Mouse (Mus musculus): ENCODE results near the gene Ctse. TPM values are rescaled to one million over a fixed set of nuclear protein-coding genes. Genes with fewer than 3 reads are reported as not detected.

Gene Ctse
- polyA plus RNA-seq (2015; fragmentation: Nextera tagmentation; extraction: Ambion mirVana) = 0.14 and 0.15 TPM in 2 replicates

- no peak for ATAC-seq (ENCODE audit: low FRiP score, low read depth)
- Histone ChIP-seq H3K27ac (no peak within 1 kb of the TSS), H3K36me3 (no peaks in the 10 kb centered on the region), H3K4me2 (replicated peaks) (no peak within 1 kb of the TSS), H3K27me3 (no peaks in the 10 kb centered on the region), H3K9me3 (no peaks in the 10 kb centered on the region), H3K4me1 (no peaks in the 10 kb centered on the region), H3K9ac (no peak within 1 kb of the TSS), H3K4me3 (no peak within 1 kb of the TSS)
- 83% methylated on average over 9 of the region's 9 CpGs for WGBS
These were observed at the start of gene Ctse for GRCm38 (mm10) chr1:131637791-131638540. Ctse (plus strand) TSS chr1:131638306.

- no peak for ATAC-seq (ENCODE audit: low FRiP score, low read depth)
- WGBS = 25% methylated on average over 12 of the region's 12 CpGs
- no peak within 1 kb of the TSS for H3K27ac ChIP-seq
These were observed 39.2 kb upstream of the Ctse start, which contains the start of gene Avpr1b for GRCm38 (mm10) chr1:131598905-131599304. Avpr1b (plus strand) TSS chr1:131599239.

GRCm38 (mm10) chr1:131600314-131600713 lies 37.8 kb upstream of the Ctse start:
- H3K4me1 ChIP-seq = no peaks in the 10 kb centered on the region; the same call in 1 of the 2 replicates
- H3K4me3 ChIP-seq = no peak overlapping the region
- no peaks in the 10 kb centered on the region for H3K9me3 ChIP-seq
- H3K9ac ChIP-seq = no peak overlapping the region
- no peaks in the 10 kb centered on the region for H3K36me3 ChIP-seq
- peaks cover 18% of the 10 kb centered on the region for H3K27me3 ChIP-seq
- WGBS = 37% methylated on average over 11 of the region's 11 CpGs
- no peak overlapping the region for H3K4me2 ChIP-seq (replicated peaks)
- no peak overlapping the region for H3K27ac ChIP-seq
- ATAC-seq (ENCODE audit: low FRiP score, low read depth) = no peak

More at GRCm38 (mm10) chr1:131598905-131599304, 39.2 kb upstream of the Ctse start, which contains the start of gene Avpr1b:
- H3K9ac ChIP-seq = 0 out of 2 replicates have a peak within 1 kb of the TSS, but pooled peaks have one; percentile 25
- peak within 1 kb of the TSS; percentile 44 for H3K4me2 ChIP-seq (replicated peaks)
- peak within 1 kb of the TSS; percentile 7; the same call in 1 of the 2 replicates for H3K4me3 ChIP-seq
- H3K36me3 ChIP-seq = no peaks in the 10 kb centered on the region
- H3K9me3 ChIP-seq = no peaks in the 10 kb centered on the region
- no peaks in the 10 kb centered on the region; the same call in 1 of the 2 replicates for H3K4me1 ChIP-seq
- peaks cover 18% of the 10 kb centered on the region for H3K27me3 ChIP-seq

GRCm38 (mm10) chr1:131606719-131607118 lies 31.4 kb upstream of the Ctse start:
- no peaks in the 10 kb centered on the region for H3K9me3 ChIP-seq
- 84% methylated on average over 2 of the region's 2 CpGs for WGBS
- no peak overlapping the region for H3K4me3 ChIP-seq
- no peaks in the 10 kb centered on the region for H3K27me3 ChIP-seq
- no peak overlapping the region for H3K9ac ChIP-seq
- H3K4me1 ChIP-seq = no peaks in the 10 kb centered on the region
- H3K4me2 ChIP-seq (replicated peaks) = no peak overlapping the region
- H3K27ac ChIP-seq = no peak overlapping the region
- H3K36me3 ChIP-seq = no peaks in the 10 kb centered on the region
- no peak for ATAC-seq (ENCODE audit: low FRiP score, low read depth)

GRCm38 (mm10) chr1:131612556-131613155 lies 25.4 kb upstream of the Ctse start:
- H3K36me3 ChIP-seq = no peaks in the 10 kb centered on the region
- no peaks in the 10 kb centered on the region for H3K9me3 ChIP-seq
- 39% methylated on average over 4 of the region's 4 CpGs for WGBS
- ATAC-seq (ENCODE audit: low FRiP score, low read depth) = no peak
- no peak overlapping the region for H3K9ac ChIP-seq
- H3K27ac ChIP-seq = no peak overlapping the region
- H3K4me1 ChIP-seq = no peaks in the 10 kb centered on the region
- no peak overlapping the region for H3K4me3 ChIP-seq
- H3K27me3 ChIP-seq = no peaks in the 10 kb centered on the region
- no peak overlapping the region for H3K4me2 ChIP-seq (replicated peaks)

- no peak; the same call in 1 of the 2 replicates for ATAC-seq (ENCODE audit: low FRiP score, low read depth)
- WGBS = 82% methylated on average over 16 of the region's 16 CpGs
- no peak overlapping the region for H3K9ac ChIP-seq
These were observed 24.6 kb upstream of the Ctse start for GRCm38 (mm10) chr1:131613361-131614133.

GRCm38 (mm10) chr1:131614641-131615040 lies 23.5 kb upstream of the Ctse start:
- H3K4me2 ChIP-seq (replicated peaks) = no peak overlapping the region

More at GRCm38 (mm10) chr1:131613361-131614133, 24.6 kb upstream of the Ctse start:
- Histone ChIP-seq H3K4me3 (no peak overlapping the region), H3K36me3 (no peaks in the 10 kb centered on the region), H3K9me3 (no peaks in the 10 kb centered on the region), H3K4me2 (replicated peaks) (no peak overlapping the region), H3K27ac (no peak overlapping the region), H3K4me1 (no peaks in the 10 kb centered on the region), H3K27me3 (no peaks in the 10 kb centered on the region)

GRCm38 (mm10) chr1:131616131-131616530 lies 22.0 kb upstream of the Ctse start:
- Histone ChIP-seq H3K27ac (no peak overlapping the region), H3K4me2 (replicated peaks) (no peak overlapping the region), H3K4me3 (no peak overlapping the region), H3K27me3 (no peaks in the 10 kb centered on the region), H3K36me3 (no peaks in the 10 kb centered on the region), H3K9ac (no peak overlapping the region), H3K9me3 (peaks cover 7% of the 10 kb centered on the region; the same call in 1 of the 2 replicates), H3K4me1 (no peaks in the 10 kb centered on the region)
- 78% methylated on average over 1 of the region's 1 CpGs for WGBS
- no peak for ATAC-seq (ENCODE audit: low FRiP score, low read depth)

More at GRCm38 (mm10) chr1:131614641-131615040, 23.5 kb upstream of the Ctse start:
- 78% methylated on average over 6 of the region's 6 CpGs for WGBS
- H3K4me3 ChIP-seq = no peak overlapping the region
- H3K36me3 ChIP-seq = no peaks in the 10 kb centered on the region
- H3K9me3 ChIP-seq = peaks cover 5% of the 10 kb centered on the region; the same call in 1 of the 2 replicates
- H3K4me1 ChIP-seq = no peaks in the 10 kb centered on the region
- H3K27me3 ChIP-seq = no peaks in the 10 kb centered on the region
- H3K27ac ChIP-seq = no peak overlapping the region
- H3K9ac ChIP-seq = no peak overlapping the region
- ATAC-seq (ENCODE audit: low FRiP score, low read depth) = no peak

- H3K27ac ChIP-seq = no peak overlapping the region
- H3K9ac ChIP-seq = no peak overlapping the region
- H3K36me3 ChIP-seq = no peaks in the 10 kb centered on the region
- ATAC-seq (ENCODE audit: low FRiP score, low read depth) = no peak
- H3K9me3 ChIP-seq = peaks cover 7% of the 10 kb centered on the region; the same call in 1 of the 2 replicates
- no peak overlapping the region for H3K4me2 ChIP-seq (replicated peaks)
- no peaks in the 10 kb centered on the region for H3K4me1 ChIP-seq
- H3K4me3 ChIP-seq = no peak overlapping the region
- 64% methylated on average over 5 of the region's 5 CpGs for WGBS
- no peaks in the 10 kb centered on the region for H3K27me3 ChIP-seq
These were observed 21.4 kb upstream of the Ctse start for GRCm38 (mm10) chr1:131616546-131617220.

- H3K4me1 ChIP-seq = no peaks in the 10 kb centered on the region
- peaks cover 7% of the 10 kb centered on the region; the same call in 1 of the 2 replicates for H3K9me3 ChIP-seq
- H3K36me3 ChIP-seq = no peaks in the 10 kb centered on the region
- no peak overlapping the region for H3K27ac ChIP-seq
- no peak overlapping the region for H3K9ac ChIP-seq
- 66% methylated on average over 1 of the region's 1 CpGs for WGBS
- no peak overlapping the region for H3K4me3 ChIP-seq
- no peak for ATAC-seq (ENCODE audit: low FRiP score, low read depth)
- H3K4me2 ChIP-seq (replicated peaks) = no peak overlapping the region
- H3K27me3 ChIP-seq = no peaks in the 10 kb centered on the region
These were observed 19.5 kb upstream of the Ctse start for GRCm38 (mm10) chr1:131618576-131618975.

- Histone ChIP-seq H3K9ac (no peak overlapping the region), H3K9me3 (peaks cover 7% of the 10 kb centered on the region; the same call in 1 of the 2 replicates), H3K4me1 (no peaks in the 10 kb centered on the region), H3K4me3 (no peak overlapping the region), H3K36me3 (no peaks in the 10 kb centered on the region), H3K27me3 (no peaks in the 10 kb centered on the region), H3K4me2 (replicated peaks) (no peak overlapping the region), H3K27ac (no peak overlapping the region)
- no peak for ATAC-seq (ENCODE audit: low FRiP score, low read depth)
- whole genome bisulfite sequencing = 86% methylated on average over 7 of the region's 7 CpGs
These were observed 18.8 kb upstream of the Ctse start for GRCm38 (mm10) chr1:131619348-131619747.
